In genomic region chr2:144172100-144172770, GRCm38 (mm10) we compare ENCODE assay signal across 7 mouse cellular contexts.
DNase-seq lines count a peak whose midpoint lies in the region; ATAC-seq and TF ChIP-seq lines count a peak whose summit lies in the region.

No protein-coding gene starts in this region.

- H3K9me3 ChIP-seq in embryonic facial prominence, embryonic 13.5 days = no peaks in the 10 kb centered on the region
- H3K9me3 ChIP-seq in heart, embryonic 13.5 days = no peaks in the 10 kb centered on the region
- no peaks in the 10 kb centered on the region for H3K9me3 ChIP-seq in kidney, embryonic 16.5 days (ENCODE audit: low read length)
- no peaks in the 10 kb centered on the region for H3K9me3 ChIP-seq in limb, embryonic 14.5 days (ENCODE audit: control insufficient read depth, low read length)
- H3K9me3 ChIP-seq in midbrain, embryonic 15.5 days = no peaks in the 10 kb centered on the region

- DNase-seq in limb, embryonic 14.5 days (ENCODE audit: low spot score) = peak; percentile 85
- peak; percentile 71 for DNase-seq in testis, postnatal 14 days (ENCODE audit: low spot score)

- peak overlapping the region; percentile 69 for H3K9ac ChIP-seq in embryonic facial prominence, embryonic 13.5 days
- peak overlapping the region; percentile 80 for H3K9ac ChIP-seq in heart, embryonic 13.5 days
- H3K9ac ChIP-seq in kidney, embryonic 16.5 days (replicated peaks; ENCODE audit: low read length) = peak overlapping the region; percentile 61
- H3K9ac ChIP-seq in limb, embryonic 14.5 days (ENCODE audit: low read depth, low read length, severe bottlenecking) = peak overlapping the region; percentile 53
- H3K9ac ChIP-seq in midbrain, embryonic 15.5 days = peak overlapping the region; percentile 44

- peak; percentile 88 for ATAC-seq in embryonic facial prominence, embryonic 13.5 days (ENCODE audit: insufficient number of reproducible peaks, insufficient read depth, low FRiP score, low TSS enrichment, low read depth)
- ATAC-seq in heart, embryonic 13.5 days (ENCODE audit: extremely low read depth, insufficient number of reproducible peaks, low FRiP score, low TSS enrichment) = peak; percentile 59; the same call in 1 of the 2 replicates
- ATAC-seq in kidney, embryonic 16.5 days (ENCODE audit: low FRiP score, low TSS enrichment) = peak; percentile 89
- peak; percentile 95 for ATAC-seq in limb, embryonic 14.5 days (ENCODE audit: low FRiP score, low read depth)
- peak; percentile 99 for ATAC-seq in midbrain, embryonic 15.5 days (replicated peaks)

- 0 out of 2 replicates have a peak, but pooled peaks have one; percentile 12 for TF ChIP-seq POLR2A in limb, embryonic 14.5 days (IDR thresholded peaks at IDR 0.05; ENCODE audit: borderline replicate concordance, extremely low read depth, insufficient read depth, insufficient read length)

- WGBS in embryonic facial prominence, embryonic 13.5 days = 12% methylated on average over 9 of the region's 9 CpGs
- 17% methylated on average over 9 of the region's 9 CpGs for WGBS in heart, embryonic 13.5 days
- 13% methylated on average over 9 of the region's 9 CpGs for WGBS in kidney, embryonic 16.5 days
- 17% methylated on average over 9 of the region's 9 CpGs for WGBS in limb, embryonic 14.5 days
- WGBS in midbrain, embryonic 15.5 days = 13% methylated on average over 9 of the region's 9 CpGs

- no peak overlapping the region for H3K27ac ChIP-seq in brown adipose tissue, adult 24 weeks (replicated peaks; ENCODE audit: low read depth, low read length)
- H3K27ac ChIP-seq in embryonic facial prominence, embryonic 13.5 days = peak overlapping the region; percentile 48
- H3K27ac ChIP-seq in heart, embryonic 13.5 days (replicated peaks) = no peak overlapping the region
- no peak overlapping the region for H3K27ac ChIP-seq in kidney, embryonic 16.5 days (ENCODE audit: low read length)
- no peak overlapping the region for H3K27ac ChIP-seq in limb, embryonic 14.5 days (replicated peaks; ENCODE audit: low read depth, low read length)
- peak overlapping the region; percentile 71 for H3K27ac ChIP-seq in midbrain, embryonic 15.5 days

- H3K36me3 ChIP-seq in embryonic facial prominence, embryonic 13.5 days = no peaks in the 10 kb centered on the region
- H3K36me3 ChIP-seq in heart, embryonic 13.5 days = no peaks in the 10 kb centered on the region
- H3K36me3 ChIP-seq in kidney, embryonic 16.5 days (ENCODE audit: insufficient read depth, low read length) = no peaks in the 10 kb centered on the region
- H3K36me3 ChIP-seq in limb, embryonic 14.5 days (ENCODE audit: control insufficient read depth, insufficient read depth, low read length) = no peaks in the 10 kb centered on the region
- no peaks in the 10 kb centered on the region for H3K36me3 ChIP-seq in midbrain, embryonic 15.5 days (replicated peaks)

- no peaks in the 10 kb centered on the region for H3K27me3 ChIP-seq in embryonic facial prominence, embryonic 13.5 days
- no peaks in the 10 kb centered on the region for H3K27me3 ChIP-seq in heart, embryonic 13.5 days (replicated peaks)
- H3K27me3 ChIP-seq in kidney, embryonic 16.5 days (ENCODE audit: insufficient read depth, low read length) = no peaks in the 10 kb centered on the region
- H3K27me3 ChIP-seq in limb, embryonic 14.5 days (ENCODE audit: control insufficient read depth, insufficient read depth, low read length) = no peaks in the 10 kb centered on the region
- no peaks in the 10 kb centered on the region for H3K27me3 ChIP-seq in midbrain, embryonic 15.5 days (replicated peaks)

- H3K4me3 ChIP-seq in brown adipose tissue, adult 24 weeks (ENCODE audit: insufficient read depth, low read depth, low read length) = peak overlapping the region; percentile 50
- H3K4me3 ChIP-seq in embryonic facial prominence, embryonic 13.5 days = peak overlapping the region; percentile 40
- peak overlapping the region; percentile 50 for H3K4me3 ChIP-seq in heart, embryonic 13.5 days
- peak overlapping the region; percentile 46 for H3K4me3 ChIP-seq in kidney, embryonic 16.5 days (ENCODE audit: low read length)
- peak overlapping the region; percentile 26 for H3K4me3 ChIP-seq in limb, embryonic 14.5 days (replicated peaks; ENCODE audit: low read length)
- H3K4me3 ChIP-seq in midbrain, embryonic 15.5 days = peak overlapping the region; percentile 33

- peak overlapping the region; percentile 61 for H3K4me2 ChIP-seq in embryonic facial prominence, embryonic 13.5 days
- H3K4me2 ChIP-seq in heart, embryonic 13.5 days = peak overlapping the region; percentile 72
- peak overlapping the region; percentile 60 for H3K4me2 ChIP-seq in kidney, embryonic 16.5 days (replicated peaks; ENCODE audit: low read depth, low read length)
- H3K4me2 ChIP-seq in limb, embryonic 14.5 days (replicated peaks; ENCODE audit: low read depth, low read length, severe bottlenecking) = peak overlapping the region; percentile 44
- peak overlapping the region; percentile 43 for H3K4me2 ChIP-seq in midbrain, embryonic 15.5 days

- H3K4me1 ChIP-seq in brown adipose tissue, adult 24 weeks (ENCODE audit: control insufficient read depth, insufficient read depth, insufficient read length, low read length) = peaks cover 4% of the 10 kb centered on the region
- H3K4me1 ChIP-seq in embryonic facial prominence, embryonic 13.5 days = peaks cover 24% of the 10 kb centered on the region
- H3K4me1 ChIP-seq in heart, embryonic 13.5 days = peaks cover 34% of the 10 kb centered on the region
- H3K4me1 ChIP-seq in kidney, embryonic 16.5 days (ENCODE audit: insufficient read depth, low read length) = peaks cover 21% of the 10 kb centered on the region
- H3K4me1 ChIP-seq in limb, embryonic 14.5 days (ENCODE audit: control insufficient read depth, insufficient read depth, low read length) = peaks cover 11% of the 10 kb centered on the region
- H3K4me1 ChIP-seq in midbrain, embryonic 15.5 days = no peaks in the 10 kb centered on the region

Comparison
In these comparisons a context has a peak if more than half of its experiments do, and no peak if none do; other contexts are left out.
1. H3K27ac ChIP-seq: peak in embryonic facial prominence, embryonic 13.5 days (single experiment) and midbrain, embryonic 15.5 days (single experiment); none in brown adipose tissue, adult 24 weeks (single experiment), heart, embryonic 13.5 days (single experiment), kidney, embryonic 16.5 days (single experiment) and limb, embryonic 14.5 days (single experiment).
2. Peak in every context shown above with its lines, with median percentiles within 50 percentile points of each other: H3K4me3 ChIP-seq, ATAC-seq, H3K4me2 ChIP-seq and H3K9ac ChIP-seq.